Mouse (Mus musculus) kidney, adult 2 months (tissue): ENCODE results near the gene Mxd3. TPM values are rescaled to one million over a fixed set of nuclear protein-coding genes. Genes with fewer than 3 reads are reported as not detected.

Experiments used
- DNase-seq: peaks from one replicate; pipeline ENCODE4 v3.0.0; 2021
- H3K27ac ChIP-seq: fragments of 200-500 bp; 2 replicates; pipeline ENCODE4 v1.5.1; 2012; ENCODE audit warnings: low read depth, low read length, control low read depth, inconsistent platforms; ENCODE audit not compliant: insufficient read depth
- H3K27me3 ChIP-seq: fragments of 200-500 bp; replicated peaks from 2 replicates; pipeline ENCODE4 v1.6.1; 2012; ENCODE audit warnings: mild to moderate bottlenecking, moderate library complexity, low read length, inconsistent platforms; ENCODE audit not compliant: control insufficient read depth, insufficient read depth
- H3K36me3 ChIP-seq: fragments of 200-500 bp; 2 replicates; pipeline ENCODE4 v1.6.1; 2012; ENCODE audit warnings: mild to moderate bottlenecking, moderate library complexity, low read length, inconsistent platforms; ENCODE audit not compliant: control insufficient read depth, insufficient read depth
- H3K4me1 ChIP-seq: fragments of 200-500 bp; 2 replicates; pipeline ENCODE4 v1.6.1; 2011; ENCODE audit warnings: low read length; ENCODE audit not compliant: control insufficient read depth, insufficient read depth
- H3K4me3 ChIP-seq: fragments of 200-500 bp; 2 replicates; pipeline ENCODE4 v1.5.1; 2011; ENCODE audit warnings: mild to moderate bottlenecking, low read depth, low read length, control low read depth; ENCODE audit not compliant: insufficient read depth
- CTCF ChIP-seq: fragments of 200-500 bp; conservative IDR thresholded peaks from 2 replicates; pipeline ENCODE4 v1.5.1; 2011; ENCODE audit warnings: low read depth, mild to moderate bottlenecking, control low read depth, low read length, moderate library complexity, mixed read lengths; ENCODE audit not compliant: insufficient read depth, insufficient read length
- POLR2A ChIP-seq: fragments of 200-500 bp; IDR thresholded peaks from one replicate; pipeline ENCODE4 v1.6.1; 2011; ENCODE audit warnings: low read depth, low read length, control low read depth
- WGBS: fragments of 180-500 bp; shearing (Covaris S2); methylation state at CpG from one replicate; pipeline ENCODE4 v1.1.7; 2018; 5-methylcytosine and 5-hydroxymethylcytosine counted together
- polyA plus RNA-seq: library from polyadenylated mRNA; depleted of rRNA; stranded (reverse); fragments of >200 nt; gene quantifications from 2 replicates; pipeline ENCODE4 v1.2.3, GENCODE M21; 2012

The Mxd3 gene
- polyA plus RNA-seq, 1 experiment, result 1.2 TPM

GRCm38 (mm10) chr13:55342469-55342868, 12.8 kb upstream of the Mxd3 start:
- Histone ChIP-seq H3K4me3 (no peak overlapping the region), H3K27ac (no peak overlapping the region), H3K36me3 (no peaks in the 10 kb centered on the region), H3K27me3 (no peaks in the 10 kb centered on the region), H3K4me1 (peaks cover 3% of the 10 kb centered on the region; the same call in 1 of the 2 replicates)
- 43% methylated on average over 11 of the region's 11 CpGs for WGBS
- TF ChIP-seq POLR2A, result no peak
- no peak for TF ChIP-seq CTCF
- DNase-seq, result no peak

GRCm38 (mm10) chr13:55339259-55339658, 9.6 kb upstream of the Mxd3 start:
- no peak overlapping the region for H3K4me3 ChIP-seq
- H3K4me1 ChIP-seq, result peaks cover 5% of the 10 kb centered on the region; the same call in 1 of the 2 replicates
- H3K36me3 ChIP-seq, result no peaks in the 10 kb centered on the region
- 25% methylated on average over 2 of the region's 2 CpGs for WGBS
- DNase-seq, result peak; percentile 20
- TF ChIP-seq CTCF, result no peak
- no peak for TF ChIP-seq POLR2A
- no peaks in the 10 kb centered on the region for H3K27me3 ChIP-seq
- no peak overlapping the region for H3K27ac ChIP-seq

GRCm38 (mm10) chr13:55338131-55339054, 8.8 kb upstream of the Mxd3 start:
- Histone ChIP-seq H3K4me1 (peaks cover 5% of the 10 kb centered on the region; the same call in 1 of the 2 replicates), H3K27me3 (no peaks in the 10 kb centered on the region), H3K27ac (no peak overlapping the region), H3K4me3 (no peak overlapping the region), H3K36me3 (no peaks in the 10 kb centered on the region)
- no peak for DNase-seq
- 51% methylated on average over 12 of the region's 12 CpGs for WGBS
- TF ChIP-seq CTCF (no peak), POLR2A (no peak)

- Histone ChIP-seq H3K4me3 (no peak overlapping the region), H3K27ac (no peak overlapping the region), H3K36me3 (no peaks in the 10 kb centered on the region), H3K27me3 (no peaks in the 10 kb centered on the region), H3K4me1 (peaks cover 5% of the 10 kb centered on the region; the same call in 1 of the 2 replicates)
- WGBS, result 44% methylated on average over 10 of the region's 10 CpGs
- DNase-seq, result peak; percentile 72
- TF ChIP-seq CTCF, result no peak
- TF ChIP-seq POLR2A, result no peak
Measured at GRCm38 (mm10) chr13:55337341-55337975, 7.8 kb upstream of the Mxd3 start.

- no peak for DNase-seq
- peaks cover 5% of the 10 kb centered on the region; the same call in 1 of the 2 replicates for H3K4me1 ChIP-seq
- 87% methylated on average over 4 of the region's 4 CpGs for WGBS
- H3K4me3 ChIP-seq, result no peak overlapping the region
- TF ChIP-seq CTCF (no peak), POLR2A (no peak)
- H3K27ac ChIP-seq, result no peak overlapping the region
- no peaks in the 10 kb centered on the region for H3K36me3 ChIP-seq
- H3K27me3 ChIP-seq, result no peaks in the 10 kb centered on the region
Measured at GRCm38 (mm10) chr13:55335701-55336100, 6.1 kb upstream of the Mxd3 start.

- no peak overlapping the region for H3K4me3 ChIP-seq
- TF ChIP-seq POLR2A (no peak), CTCF (no peak)
- peaks cover 9% of the 10 kb centered on the region; the same call in 1 of the 2 replicates for H3K4me1 ChIP-seq
- 89% methylated on average over 3 of the region's 3 CpGs for WGBS
- H3K27ac ChIP-seq, result no peak overlapping the region
- H3K36me3 ChIP-seq, result no peaks in the 10 kb centered on the region
- no peak for DNase-seq
- H3K27me3 ChIP-seq, result no peaks in the 10 kb centered on the region
Measured at GRCm38 (mm10) chr13:55332331-55332730, 2.7 kb upstream of the Mxd3 start.

- Histone ChIP-seq H3K4me3 (no peak overlapping the region), H3K27ac (no peak overlapping the region), H3K4me1 (peaks cover 8% of the 10 kb centered on the region; the same call in 1 of the 2 replicates), H3K36me3 (no peaks in the 10 kb centered on the region), H3K27me3 (no peaks in the 10 kb centered on the region)
- WGBS, result 41% methylated on average over 14 of the region's 14 CpGs
- DNase-seq, result no peak
- TF ChIP-seq CTCF, result no peak
- TF ChIP-seq POLR2A, result no peak
Measured at GRCm38 (mm10) chr13:55330567-55331400, 1.2 kb upstream of the Mxd3 start.
